In the genomic region with DNA sequence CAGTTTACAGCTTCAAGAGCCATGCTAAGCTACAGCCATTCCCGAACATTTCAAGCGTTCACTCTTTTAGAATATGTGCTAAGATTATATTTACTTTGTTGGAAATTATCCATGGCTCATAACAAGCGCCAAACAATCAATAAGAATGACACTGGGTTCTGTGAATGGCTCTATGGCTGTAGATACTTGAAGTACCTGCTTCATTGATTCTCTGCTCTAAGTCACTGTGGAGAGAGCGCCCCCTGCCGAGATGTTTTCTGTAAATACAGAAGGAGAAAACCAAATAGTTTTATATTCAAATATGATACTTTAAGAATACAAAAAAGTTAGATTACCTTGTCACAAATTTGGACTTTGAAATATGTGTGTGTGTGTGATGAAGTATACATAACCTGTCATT, we compare ENCODE assay signal across 10 mouse cellular contexts.
DNase-seq lines count a peak whose midpoint lies in the region; ATAC-seq lines count a peak whose summit lies in the region.
"Had no signal": no experiment of that assay in that cellular context is flagged by ENCODE, and none has a peak within 500 bp of the region (broad histone marks: within the 10 kb centered on the region; RNA-seq: fewer than 3 reads in every experiment).

No protein-coding gene starts in this region.

- no peak overlapping the region for H3K4me3 ChIP-seq in hindbrain, embryonic 14.5 days (replicated peaks; ENCODE audit: low read length)
- no peak overlapping the region for H3K4me3 ChIP-seq in hindbrain, embryonic 16.5 days (ENCODE audit: low read length)
- no peak overlapping the region for H3K4me3 ChIP-seq in embryonic facial prominence, embryonic 10.5 days
- H3K4me3 ChIP-seq: embryonic facial prominence, embryonic 12.5 days; limb, embryonic 13.5 days had no signal

- H3K36me3 ChIP-seq in hindbrain, embryonic 14.5 days (replicated peaks; ENCODE audit: control insufficient read depth, insufficient read depth): no peaks in the 10 kb centered on the region
- H3K36me3 ChIP-seq in hindbrain, embryonic 16.5 days (ENCODE audit: control insufficient read depth, insufficient read depth, low read length): no peaks in the 10 kb centered on the region
- no peaks in the 10 kb centered on the region for H3K36me3 ChIP-seq in embryonic facial prominence, embryonic 10.5 days (replicated peaks)
- H3K36me3 ChIP-seq: embryonic facial prominence, embryonic 12.5 days; limb, embryonic 13.5 days had no signal

- H3K4me1 ChIP-seq in hindbrain, embryonic 14.5 days (replicated peaks; ENCODE audit: control insufficient read depth, insufficient read depth, low read length): no peaks in the 10 kb centered on the region
- no peaks in the 10 kb centered on the region for H3K4me1 ChIP-seq in hindbrain, embryonic 16.5 days (ENCODE audit: control insufficient read depth, insufficient read depth, low read depth, low read length)
- no peaks in the 10 kb centered on the region for H3K4me1 ChIP-seq in embryonic facial prominence, embryonic 10.5 days
- H3K4me1 ChIP-seq: embryonic facial prominence, embryonic 12.5 days; limb, embryonic 13.5 days had no signal

- H3K9ac ChIP-seq in hindbrain, embryonic 14.5 days: no peak overlapping the region
- no peak overlapping the region for H3K9ac ChIP-seq in hindbrain, embryonic 16.5 days (ENCODE audit: low read depth, low read length)
- H3K9ac ChIP-seq: embryonic facial prominence, embryonic 12.5 days; limb, embryonic 13.5 days had no signal

- DNase-seq in hindbrain, embryonic 14.5 days (ENCODE audit: low spot score): peak; percentile 51
- peak; percentile 58 for DNase-seq in ES-CJ7 (ENCODE audit: low read depth, low spot score)
- DNase-seq in adrenal gland, postnatal 10 days: peak; percentile 69
- peak; percentile 30 for DNase-seq in embryonic facial prominence, embryonic 10.5 days (ENCODE audit: low spot score)
- peak; percentile 29 to 58 for DNase-seq in layer of hippocampus, postnatal 36 days
- DNase-seq in right cerebral cortex, adult 2 months (ENCODE audit: low spot score in 2 of 2): peak; percentile 64 to 68
- no peak for DNase-seq in yolk sac, embryonic 10.5 days (ENCODE audit: low spot score)

- no peak overlapping the region for H3K4me2 ChIP-seq in hindbrain, embryonic 14.5 days (replicated peaks)
- H3K4me2 ChIP-seq in hindbrain, embryonic 16.5 days (ENCODE audit: low read length): no peak overlapping the region
- H3K4me2 ChIP-seq: embryonic facial prominence, embryonic 12.5 days; limb, embryonic 13.5 days had no signal

- H3K27ac ChIP-seq in hindbrain, embryonic 14.5 days: no peak overlapping the region
- H3K27ac ChIP-seq in hindbrain, embryonic 16.5 days (ENCODE audit: low read depth, low read length): no peak overlapping the region
- H3K27ac ChIP-seq in embryonic facial prominence, embryonic 10.5 days (replicated peaks): no peak overlapping the region
- H3K27ac ChIP-seq: embryonic facial prominence, embryonic 12.5 days; limb, embryonic 13.5 days had no signal

- 34% methylated on average over 5 of the region's 5 CpGs for WGBS in hindbrain, embryonic 14.5 days
- WGBS in hindbrain, embryonic 16.5 days: 31% methylated on average over 5 of the region's 5 CpGs
- 44% methylated on average over 5 of the region's 5 CpGs for whole genome bisulfite sequencing in embryonic facial prominence, embryonic 10.5 days

- no peak for ATAC-seq in hindbrain, embryonic 14.5 days (ENCODE audit: low FRiP score)
- ATAC-seq in hindbrain, embryonic 16.5 days: no peak

- no peaks in the 10 kb centered on the region for H3K9me3 ChIP-seq in hindbrain, embryonic 14.5 days (ENCODE audit: control insufficient read depth, low read length)
- no peaks in the 10 kb centered on the region for H3K9me3 ChIP-seq in hindbrain, embryonic 16.5 days (ENCODE audit: control insufficient read depth, low read length)
- no peaks in the 10 kb centered on the region for H3K9me3 ChIP-seq in embryonic facial prominence, embryonic 10.5 days
- H3K9me3 ChIP-seq: embryonic facial prominence, embryonic 12.5 days; limb, embryonic 13.5 days had no signal

- no peaks in the 10 kb centered on the region for H3K27me3 ChIP-seq in hindbrain, embryonic 14.5 days (ENCODE audit: control insufficient read depth, insufficient read depth, low read length)
- H3K27me3 ChIP-seq in hindbrain, embryonic 16.5 days (replicated peaks; ENCODE audit: control insufficient read depth, insufficient read depth, low read length): no peaks in the 10 kb centered on the region
- H3K27me3 ChIP-seq in embryonic facial prominence, embryonic 10.5 days (replicated peaks; ENCODE audit: low read depth, poor library complexity, severe bottlenecking): no peaks in the 10 kb centered on the region
- H3K27me3 ChIP-seq: embryonic facial prominence, embryonic 12.5 days; limb, embryonic 13.5 days had no signal
